Mouse (Mus musculus) small intestine, adult 2 months (tissue): Measurements from ENCODE around the gene Dlx5. TPM values are rescaled to one million over a fixed set of nuclear protein-coding genes. Genes with fewer than 3 reads are reported as not detected.

Experiments used
- H3K27ac ChIP-seq: fragments of 200-500 bp; 2 replicates; pipeline ENCODE4 v1.5.1; 2012; ENCODE audit warnings: low read depth, low read length, control low read depth, inconsistent platforms; ENCODE audit not compliant: insufficient read depth
- H3K27me3 ChIP-seq: fragments of 200-500 bp; 2 replicates; pipeline ENCODE4 v1.6.1; 2012; ENCODE audit warnings: mild to moderate bottlenecking, moderate library complexity, low read length, inconsistent platforms; ENCODE audit not compliant: control insufficient read depth, insufficient read depth
- H3K36me3 ChIP-seq: fragments of 200-500 bp; 2 replicates; pipeline ENCODE4 v1.6.1; 2012; ENCODE audit warnings: mild to moderate bottlenecking, low read length, control low read depth, inconsistent platforms; ENCODE audit not compliant: control insufficient read depth, insufficient read depth
- H3K4me1 ChIP-seq: fragments of 200-500 bp; 2 replicates; pipeline ENCODE4 v1.6.1; 2012; ENCODE audit warnings: low read length, inconsistent platforms, mixed read lengths; ENCODE audit not compliant: control insufficient read depth, insufficient read depth, insufficient read length
- H3K4me3 ChIP-seq: fragments of 200-500 bp; 2 replicates; pipeline ENCODE4 v1.5.1; 2012; ENCODE audit warnings: low read depth, mild to moderate bottlenecking, control low read depth, inconsistent platforms, low read length, moderate library complexity
- CTCF ChIP-seq: fragments of 200-500 bp; IDR thresholded peaks from 2 replicates; pipeline ENCODE4 v1.5.1; 2012; ENCODE audit warnings: low read depth, mild to moderate bottlenecking, control low read depth, inconsistent platforms, low read length, moderate library complexity, mixed read lengths; ENCODE audit not compliant: insufficient replicate concordance, insufficient read length; ENCODE audit errors: extremely low read depth
- POLR2A ChIP-seq: fragments of 200-500 bp; IDR thresholded peaks from 2 replicates; pipeline ENCODE4 v1.6.1; 2012; ENCODE audit warnings: low read depth, mild to moderate bottlenecking, control low read depth, inconsistent platforms, low read length, moderate library complexity
- WGBS: fragments of 180-500 bp; shearing (Covaris S2); methylation state at CpG from one replicate; pipeline ENCODE4 v1.1.7; 2018; 5-methylcytosine and 5-hydroxymethylcytosine counted together
- polyA plus RNA-seq: library from polyadenylated mRNA; depleted of rRNA; stranded (reverse); fragments of >200 nt; gene quantifications from 2 replicates; pipeline ENCODE4 v1.2.3, GENCODE M21; 2012

Dlx5 gene
- polyA plus RNA-seq, 1 experiment, result not detected

- WGBS, result 52% methylated on average over 8 of the region's 8 CpGs
- TF ChIP-seq POLR2A (no peak), CTCF (no peak)
Observed at GRCm38 (mm10) chr6:6909586-6909985, 27.7 kb upstream of the Dlx5 start.

GRCm38 (mm10) chr6:6890047-6890446 is 8.2 kb upstream of the Dlx5 start:
- Histone ChIP-seq H3K27me3 (no peaks in the 10 kb centered on the region; the same call in 1 of the 2 replicates), H3K4me3 (no peak overlapping the region), H3K36me3 (no peaks in the 10 kb centered on the region), H3K4me1 (no peaks in the 10 kb centered on the region), H3K27ac (no peak overlapping the region)
- 65% methylated on average over 6 of the region's 6 CpGs for WGBS
- TF ChIP-seq CTCF (no peak), POLR2A (no peak)

More at GRCm38 (mm10) chr6:6909586-6909985, 27.7 kb upstream of the Dlx5 start:
- Histone ChIP-seq H3K36me3 (no peaks in the 10 kb centered on the region), H3K4me1 (no peaks in the 10 kb centered on the region), H3K27ac (no peak overlapping the region), H3K27me3 (0 out of 2 replicates have a peak, but pooled peaks cover 2% of the 10 kb centered on the region), H3K4me3 (no peak overlapping the region)

DNA sequence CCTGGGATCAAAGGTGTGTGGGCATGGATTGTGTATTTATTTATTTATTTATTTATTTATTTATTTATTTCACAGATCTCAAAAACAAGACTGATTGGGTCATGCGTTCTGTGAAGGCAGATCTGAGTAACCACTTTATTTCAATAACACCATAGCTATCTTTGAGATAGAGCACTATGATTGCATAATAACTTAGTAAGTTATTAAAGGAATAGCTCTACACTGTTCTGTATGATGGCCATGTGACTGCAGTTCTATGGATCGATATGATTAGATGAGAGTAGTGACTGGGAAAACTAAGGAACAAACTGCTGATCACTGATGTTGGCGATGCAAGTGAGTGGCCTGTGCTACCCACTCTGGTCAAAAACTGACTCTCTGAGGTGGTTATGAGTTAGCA is 4.3 kb upstream of the Dlx5 start:
- 47% methylated on average over 3 of the region's 3 CpGs for WGBS

GRCm38 (mm10) chr6:6884897-6885296 is 3.0 kb upstream of the Dlx5 start:
- peaks cover 2% of the 10 kb centered on the region for H3K4me1 ChIP-seq
- 9% methylated on average over 12 of the region's 12 CpGs for WGBS
- H3K27me3 ChIP-seq, result peaks cover 32% of the 10 kb centered on the region
- no peaks in the 10 kb centered on the region for H3K36me3 ChIP-seq
- H3K27ac ChIP-seq, result no peak overlapping the region
- no peak overlapping the region for H3K4me3 ChIP-seq
- TF ChIP-seq POLR2A (no peak), CTCF (peak; percentile 53; the same call in 1 of the 2 replicates)

More for the DNA sequence above, 4.3 kb upstream of the Dlx5 start:
- Histone ChIP-seq H3K27ac (no peak overlapping the region), H3K4me3 (no peak overlapping the region), H3K4me1 (peaks cover 2% of the 10 kb centered on the region), H3K36me3 (no peaks in the 10 kb centered on the region), H3K27me3 (peaks cover 21% of the 10 kb centered on the region)
- TF ChIP-seq POLR2A (no peak), CTCF (no peak)

DNA sequence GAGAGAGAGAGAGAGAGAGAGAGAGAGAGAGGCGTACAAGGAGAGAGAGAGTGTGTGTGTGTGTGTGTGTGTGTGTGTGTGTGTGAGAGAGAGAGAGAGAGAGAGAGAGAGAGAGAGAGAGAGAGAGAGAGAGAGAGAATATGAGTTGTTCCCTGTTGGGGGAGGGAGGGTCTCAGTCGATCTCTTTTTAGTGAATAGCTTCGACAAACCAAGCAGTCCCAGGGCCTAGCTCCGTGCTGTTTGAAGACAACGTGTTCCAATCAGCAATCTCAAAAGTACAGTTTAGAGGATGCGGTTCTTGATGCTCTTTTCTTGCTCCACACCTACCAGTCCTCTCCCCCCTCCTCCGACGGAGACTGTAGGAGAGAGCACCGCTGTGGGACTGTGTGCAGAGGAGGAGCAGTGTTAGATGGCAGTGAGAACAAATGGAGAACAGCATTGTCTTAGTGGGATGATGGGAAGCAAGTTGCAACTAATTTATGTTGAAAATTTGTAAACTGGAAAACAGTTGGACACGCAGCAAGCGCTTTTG is 447 bp upstream of the Dlx5 start:
- H3K4me1 ChIP-seq, result peaks cover 2% of the 10 kb centered on the region
- no peaks in the 10 kb centered on the region for H3K36me3 ChIP-seq
- H3K27me3 ChIP-seq, result peaks cover 51% of the 10 kb centered on the region
- H3K27ac ChIP-seq, result no peak overlapping the region
- 14% methylated on average over 10 of the region's 11 CpGs for WGBS
- TF ChIP-seq CTCF (no peak), POLR2A (no peak)
- no peak overlapping the region for H3K4me3 ChIP-seq

DNA sequence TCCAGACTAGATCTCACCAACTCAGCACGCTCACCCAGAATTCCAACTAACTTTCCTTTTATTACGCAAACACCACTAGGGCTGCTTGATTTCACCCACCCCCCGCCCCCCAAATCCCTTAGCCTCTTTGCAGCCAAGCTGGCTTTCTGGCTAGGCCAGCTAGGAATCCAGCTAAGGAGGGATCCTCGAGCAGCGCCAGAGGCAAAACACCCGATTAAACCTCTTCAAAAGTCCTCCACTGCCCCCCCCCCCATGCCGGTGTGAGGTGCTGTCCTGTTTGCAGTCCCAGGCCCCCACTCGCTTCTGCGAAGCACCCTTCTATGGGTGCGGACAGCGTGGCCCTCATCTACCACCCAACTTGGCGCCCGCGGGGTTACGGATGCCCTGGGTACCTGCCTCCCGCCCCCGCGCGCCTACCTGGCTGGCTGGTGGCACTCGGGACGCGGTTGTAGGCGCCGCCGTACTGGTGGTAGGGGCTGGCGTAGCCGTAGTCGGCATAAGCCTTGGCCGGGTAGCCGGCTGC is 709 bp downstream of the Dlx5 start:
- peaks cover 2% of the 10 kb centered on the region for H3K4me1 ChIP-seq
- WGBS, result 2% methylated on average over 30 of the region's 30 CpGs
- peaks cover 59% of the 10 kb centered on the region for H3K27me3 ChIP-seq
- no peak overlapping the region for H3K27ac ChIP-seq
- no peaks in the 10 kb centered on the region for H3K36me3 ChIP-seq
- TF ChIP-seq CTCF, result no peak
- TF ChIP-seq POLR2A, result no peak
- H3K4me3 ChIP-seq, result peak overlapping the region; percentile 32; the same call in 1 of the 2 replicates

GRCm38 (mm10) chr6:6880361-6881114 is 1.3 kb downstream of the Dlx5 start:
- no peak overlapping the region for H3K4me3 ChIP-seq

More at GRCm38 (mm10) chr6:6880361-6881114, 1.3 kb downstream of the Dlx5 start:
- Histone ChIP-seq H3K4me1 (peaks cover 2% of the 10 kb centered on the region), H3K27me3 (peaks cover 65% of the 10 kb centered on the region), H3K36me3 (no peaks in the 10 kb centered on the region), H3K27ac (no peak overlapping the region)
- WGBS, result 5% methylated on average over 24 of the region's 24 CpGs
- TF ChIP-seq CTCF (no peak), POLR2A (no peak)
